Mouse (Mus musculus): ENCODE data around the gene Cdkn2b.

DNA sequence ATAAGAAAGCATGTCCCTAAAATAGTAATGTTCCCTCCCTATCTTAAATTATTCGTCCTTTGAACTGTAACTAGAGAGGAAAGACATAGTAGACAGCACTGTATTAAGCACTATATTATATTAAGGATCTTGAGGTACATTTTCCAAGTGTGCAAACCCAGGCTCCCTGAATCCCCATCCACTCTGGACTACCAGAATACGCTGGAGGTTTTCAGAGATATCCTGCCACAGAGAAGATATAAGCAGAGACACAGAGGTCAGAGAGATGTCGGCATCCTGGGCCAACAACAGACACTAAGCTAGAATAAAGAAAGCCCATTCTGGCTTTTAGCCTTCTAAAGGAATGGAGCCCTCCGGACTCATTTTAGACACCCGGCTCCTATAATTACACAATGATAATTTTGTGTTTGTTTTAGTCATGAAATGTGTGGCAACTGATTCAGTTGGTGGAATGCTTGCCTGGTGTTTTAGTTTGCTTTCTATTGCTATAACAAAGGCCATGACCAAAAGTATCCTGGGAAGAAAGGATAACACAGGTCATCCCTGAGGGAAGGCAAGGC, 33.4 kb downstream of the Cdkn2b start:
- TF ChIP-seq POLR2A (IDR thresholded peaks at IDR 0.05; ENCODE audit: borderline replicate concordance, extremely low read depth, insufficient read depth, insufficient read length, poor library complexity, severe bottlenecking) (no peak), CTCF (IDR thresholded peaks at IDR 0.05; ENCODE audit: borderline replicate concordance, extremely low read depth, insufficient read depth, insufficient read length) (no peak)

Data from brain, embryonic 14.5 days (tissue).